Mouse (Mus musculus): ENCODE results near the gene Dynlt1f. TPM values are rescaled to one million over a fixed set of nuclear protein-coding genes. Genes with fewer than 3 reads are reported as not detected.

Gene Dynlt1f
- total RNA-seq (2023): 100 to 1,000 TPM; 418 to 422 TPM

GRCm38 (mm10) chr17:6655567-6656281, at the start of gene Dynlt1f:
Gene Dynlt1f, minus strand, starts transcription at chr17:6655900.

GRCm38 (mm10) chr17:6658801-6659200, 3.1 kb upstream of the Dynlt1f start, which contains the start of gene Sytl3:
Gene Sytl3, plus strand, starts transcription at chr17:6659093.

GRCm38 (mm10) chr17:6601204-6601911, 54.3 kb downstream of the Dynlt1f start, which contains the start of gene Dynlt1c:
Gene Dynlt1c, plus strand, starts transcription at chr17:6601671.

Other genes starting within 250 kb of the Dynlt1f start
- 100 to 1,000 TPM; 287 to 323 TPM for gene Dynlt1b, start 225.8 kb downstream of the Dynlt1f start, total RNA-seq (2023)
- 10 to 100 TPM; 20.5 to 22.8 TPM for gene Dynlt1c, start 54.2 kb downstream of the Dynlt1f start, total RNA-seq (2023)
- gene Sytl3, start 3.2 kb upstream of the Dynlt1f start, total RNA-seq (2023): 1 to 10 TPM; 6.1 to 6.3 TPM
- 100 to 1,000 TPM; 116 to 126 TPM for gene Ezr, start 126.9 kb upstream of the Dynlt1f start, total RNA-seq (2023)

Data from neutrophil, adult 83 days (primary cell).